ENCODE assay signal across 9 mouse cellular contexts in genomic region chr4:134663052-134663451, GRCm38 (mm10). TPM values are rescaled to one million over a fixed set of nuclear protein-coding genes. Genes with fewer than 3 reads are reported as not detected.
DNase-seq lines count a peak whose midpoint lies in the region; ATAC-seq lines count a peak whose summit lies in the region.
"Had no signal": no experiment of that assay in that cellular context is flagged by ENCODE, and none has a peak within 500 bp of the region (broad histone marks: within the 10 kb centered on the region; RNA-seq: fewer than 3 reads in every experiment).

No protein-coding gene starts in this region.

- H3K4me1 ChIP-seq in megakaryocyte, embryonic 14.5 days: peaks cover 12% of the 10 kb centered on the region
- peaks cover 15% of the 10 kb centered on the region for H3K4me1 ChIP-seq in stomach, embryonic 15.5 days

- intact Hi-C loops in heart, postnatal 14 days (cut with DNase I): loop anchor here (5.0 kb wide), 1 partner anchor 39 kb away; the partner anchor contains the start of gene Man1c1
- intact Hi-C loops in left cerebral cortex, postnatal 25 days (cut with DNase I): no loop called here

- H3K4me2 ChIP-seq in stomach, embryonic 15.5 days: no peak overlapping the region
- H3K4me2 ChIP-seq: hindbrain, embryonic 13.5 days had no signal

- no peak for ATAC-seq in megakaryocyte, adult 5-6 weeks (ENCODE audit: poor library complexity, severe bottlenecking)
- ATAC-seq in stomach, embryonic 15.5 days (ENCODE audit: insufficient read depth, low FRiP score, low read depth): 0 out of 2 replicates have a peak, but pooled peaks have one; percentile 35

- H3K9ac ChIP-seq in stomach, embryonic 15.5 days: no peak overlapping the region
- H3K9ac ChIP-seq: hindbrain, embryonic 13.5 days had no signal

- no peaks in the 10 kb centered on the region for H3K36me3 ChIP-seq in megakaryocyte, embryonic 14.5 days (replicated peaks; ENCODE audit: low read length)
- H3K36me3 ChIP-seq in stomach, embryonic 15.5 days: no peaks in the 10 kb centered on the region
- H3K36me3 ChIP-seq: hindbrain, embryonic 13.5 days had no signal

- WGBS in stomach, embryonic 15.5 days: 34% methylated on average over 10 of the region's 10 CpGs

- peak; percentile 83 for DNase-seq in adrenal gland, postnatal 14 days
- DNase-seq in heart, postnatal 14 days: peak; percentile 23 to 52
- DNase-seq in left cerebral cortex, postnatal 25 days (ENCODE audit: low spot score in 2 of 2): no peak
- no peak for DNase-seq in spleen, adult 12 weeks (ENCODE audit: low spot score)
- no peak for DNase-seq in layer of hippocampus, adult 18-20 months (ENCODE audit: low spot score in 2 of 2)

- no peak overlapping the region for H3K27ac ChIP-seq in stomach, embryonic 15.5 days
- H3K27ac ChIP-seq: hindbrain, embryonic 13.5 days had no signal

- peak overlapping the region; percentile 33 for H3K4me3 ChIP-seq in megakaryocyte, embryonic 14.5 days (replicated peaks)
- H3K4me3 ChIP-seq in stomach, embryonic 15.5 days (replicated peaks): no peak overlapping the region
- H3K4me3 ChIP-seq: hindbrain, embryonic 13.5 days had no signal

- peaks cover 77% of the 10 kb centered on the region for H3K27me3 ChIP-seq in megakaryocyte, embryonic 14.5 days (replicated peaks)
- peaks cover 8% of the 10 kb centered on the region; the same call in 1 of the 2 replicates for H3K27me3 ChIP-seq in stomach, embryonic 15.5 days (replicated peaks)

- peaks cover 18% of the 10 kb centered on the region for H3K9me3 ChIP-seq in megakaryocyte, embryonic 14.5 days
- H3K9me3 ChIP-seq in stomach, embryonic 15.5 days: no peaks in the 10 kb centered on the region
- H3K9me3 ChIP-seq: hindbrain, embryonic 13.5 days had no signal

RNA-seq across cellular contexts. Expression of gene Man1c1, which starts 41.0 kb away (rescaled TPM):
- 4.0 and 5.9 TPM in 2 replicates for polyA plus RNA-seq in megakaryocyte, embryonic 14.5 days (2012; ENCODE audit: insufficient read depth, low replicate concordance)
- total RNA-seq in megakaryocyte, adult 5-6 weeks (2015): 28.0 and 33.1 TPM in 2 replicates
- 14.1 and 16.9 TPM in 2 replicates for total RNA-seq in megakaryocyte, adult 5-6 weeks (2017)
- total RNA-seq in adrenal gland, postnatal 14 days (2021): 19.6 and 21.5 TPM in 2 replicates
- total RNA-seq in heart, postnatal 14 days (2021): 10 to 100 TPM; 25.1 to 25.8 TPM
- 2.5 and 3.1 TPM in 2 replicates for polyA plus RNA-seq in stomach, embryonic 15.5 days (2015; fragmentation: Nextera tagmentation; extraction: Ambion mirVana)
- 10 to 100 TPM; 42.3 to 42.7 TPM for total RNA-seq in left cerebral cortex, postnatal 25 days (2021)
- 10 to 100 TPM; 24.1 to 26.7 TPM for total RNA-seq in layer of hippocampus, adult 18-20 months (2021)

Comparison
In these comparisons a context has a peak if more than half of its experiments do, and no peak if none do; other contexts are left out.
1. DNase-seq: peak in adrenal gland, postnatal 14 days (single experiment) and heart, postnatal 14 days (2 of 2); none in left cerebral cortex, postnatal 25 days (0 of 2), spleen, adult 12 weeks (single experiment) and layer of hippocampus, adult 18-20 months (0 of 2).